Mouse (Mus musculus) bone marrow, adult 2 months (tissue): ENCODE measurements around the gene Zfp318.

ENCODE experiments used
- CTCF ChIP-seq: fragments of 200-500 bp; IDR thresholded peaks from 2 replicates; pipeline ENCODE4 v1.5.1; 2011; ENCODE audit warnings: low read length, control low read depth; ENCODE audit not compliant: control insufficient read depth, insufficient read depth
- POLR2A ChIP-seq: fragments of 200-500 bp; IDR thresholded peaks from 2 replicates; pipeline ENCODE4 v1.6.1; 2011; ENCODE audit warnings: low read depth, mild to moderate bottlenecking, control low read depth, low read length, borderline replicate concordance; ENCODE audit not compliant: control insufficient read depth

DNA sequence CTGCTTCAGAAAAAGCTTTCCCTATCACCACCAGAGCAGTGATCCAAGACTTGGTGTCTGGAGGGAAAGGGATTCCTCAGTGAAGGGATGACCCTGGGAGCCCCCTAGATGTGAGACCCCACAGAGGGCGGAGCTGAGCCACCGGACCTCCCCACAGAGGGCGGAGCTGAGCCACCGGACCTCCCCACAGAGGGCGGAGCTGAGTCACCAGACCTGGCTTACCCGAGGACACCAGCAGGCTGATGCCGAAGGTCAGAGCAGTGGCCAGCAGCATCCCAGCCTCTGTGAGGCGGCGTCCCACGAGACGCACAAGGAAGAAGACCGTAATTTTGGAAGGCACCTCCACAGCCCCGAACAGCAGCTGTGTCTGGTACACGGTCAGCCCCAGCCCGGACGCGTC, 50.1 kb downstream of the Zfp318 start:
- TF ChIP-seq POLR2A (no peak), CTCF (no peak)
